Mouse (Mus musculus): ENCODE results near the gene Xbp1. TPM values are rescaled to one million over a fixed set of nuclear protein-coding genes. Genes with fewer than 3 reads are reported as not detected.
"Not testable (repeated sequence)": the region's sequence is repeated elsewhere in the genome, so short reads cannot be mapped to it uniquely, and the experiment has no call there.

Gene Xbp1
- polyA plus RNA-seq, 1 experiment from 2014 or later, result 151 TPM

GRCm38 (mm10) chr11:5499961-5500644, 20.4 kb upstream of the Xbp1 start:
- Histone ChIP-seq H3K4me2 (ENCODE audit: low read depth, low read length) (no peak overlapping the region), H3K9ac (ENCODE audit: low read length) (no peak overlapping the region), H3K27ac (ENCODE audit: low read length) (peak overlapping the region; percentile 57), H3K4me1 (ENCODE audit: control insufficient read depth, insufficient read depth, low read length) (0 out of 2 replicates have a peak, but pooled peaks cover 4% of the 10 kb centered on the region), H3K27me3 (ENCODE audit: control insufficient read depth, insufficient read depth, low read length) (no peaks in the 10 kb centered on the region), H3K36me3 (ENCODE audit: control insufficient read depth, insufficient read depth) (no peaks in the 10 kb centered on the region), H3K4me3 (ENCODE audit: low read length) (no peak overlapping the region), H3K9me3 (replicated peaks; ENCODE audit: control insufficient read depth, low read length) (0 out of 2 replicates have a peak, but pooled peaks cover 2% of the 10 kb centered on the region)
- WGBS, result 71% methylated on average over 11 of the region's 11 CpGs
- 0 out of 2 replicates have a peak, but pooled peaks have one; percentile 28 for ATAC-seq (replicated peaks; ENCODE audit: extremely low read depth, insufficient read depth, low FRiP score)

DNA sequence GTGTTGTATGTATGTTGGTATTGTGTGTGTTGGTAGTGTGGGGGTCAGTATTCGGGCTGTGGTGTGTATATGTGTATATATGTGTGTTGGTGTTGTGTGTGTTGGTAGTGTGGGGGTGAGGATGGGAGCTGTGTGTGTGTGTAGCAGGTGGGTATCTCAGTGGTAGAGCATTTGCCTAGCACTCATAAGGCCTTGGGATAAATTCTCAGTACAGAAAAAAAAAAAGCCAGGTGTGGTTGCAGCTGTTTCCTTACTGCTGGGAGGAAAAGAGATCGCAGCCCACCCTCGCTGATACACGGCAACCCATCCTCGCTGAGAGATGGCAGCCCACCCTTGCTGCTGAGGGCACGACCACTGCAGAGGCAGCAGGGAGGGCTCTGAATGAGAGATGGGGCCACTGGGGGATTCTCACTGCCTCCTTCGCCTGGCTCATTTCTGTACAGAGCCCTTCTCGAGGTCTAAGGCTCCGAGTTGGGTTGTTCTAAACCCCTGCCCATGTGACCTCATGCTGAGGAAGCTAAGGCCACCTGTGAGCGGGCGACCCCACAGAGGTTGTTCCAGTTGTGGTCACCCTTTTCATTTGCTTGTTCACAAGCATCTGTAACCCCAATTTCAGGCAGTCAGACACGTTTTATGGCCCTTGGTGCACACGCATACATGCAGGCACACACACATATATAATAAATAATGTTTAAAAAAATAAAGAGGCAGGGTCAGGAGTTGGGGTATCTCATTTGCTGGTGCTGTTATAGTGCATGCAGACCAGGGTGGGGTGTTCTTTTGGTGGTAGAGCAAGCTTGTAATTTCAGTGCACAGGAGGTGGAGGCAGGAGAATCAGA, 19.3 kb upstream of the Xbp1 start:
- ATAC-seq (replicated peaks; ENCODE audit: extremely low read depth, insufficient read depth, low FRiP score), result 0 out of 2 replicates have a peak, but pooled peaks have one; percentile 20
- WGBS, result 75% methylated on average over 13 of the region's 13 CpGs
- no peaks in the 10 kb centered on the region for H3K27me3 ChIP-seq (ENCODE audit: control insufficient read depth, insufficient read depth, low read length)
- H3K9ac ChIP-seq (ENCODE audit: low read length), result no peak overlapping the region
- no peak overlapping the region for H3K4me3 ChIP-seq (ENCODE audit: low read length)
- peaks cover 7% of the 10 kb centered on the region; the same call in 1 of the 2 replicates for H3K4me1 ChIP-seq (ENCODE audit: control insufficient read depth, insufficient read depth, low read length)
- H3K27ac ChIP-seq (ENCODE audit: low read length), result peak overlapping the region; percentile 1; the same call in 1 of the 2 replicates
- H3K36me3 ChIP-seq (ENCODE audit: control insufficient read depth, insufficient read depth), result no peaks in the 10 kb centered on the region
- 0 out of 2 replicates have a peak, but pooled peaks cover 2% of the 10 kb centered on the region for H3K9me3 ChIP-seq (replicated peaks; ENCODE audit: control insufficient read depth, low read length)
- no peak overlapping the region for H3K4me2 ChIP-seq (ENCODE audit: low read depth, low read length)

GRCm38 (mm10) chr11:5502351-5503051, 18.0 kb upstream of the Xbp1 start:
- Histone ChIP-seq H3K9ac (ENCODE audit: low read length) (no peak overlapping the region), H3K4me1 (ENCODE audit: control insufficient read depth, insufficient read depth, low read length) (peaks cover 7% of the 10 kb centered on the region; the same call in 1 of the 2 replicates), H3K9me3 (replicated peaks; ENCODE audit: control insufficient read depth, low read length) (0 out of 2 replicates have a peak, but pooled peaks cover 2% of the 10 kb centered on the region), H3K27me3 (ENCODE audit: control insufficient read depth, insufficient read depth, low read length) (no peaks in the 10 kb centered on the region), H3K4me2 (ENCODE audit: low read depth, low read length) (no peak overlapping the region), H3K4me3 (ENCODE audit: low read length) (no peak overlapping the region), H3K27ac (ENCODE audit: low read length) (no peak overlapping the region; the same call in 1 of the 2 replicates), H3K36me3 (ENCODE audit: control insufficient read depth, insufficient read depth) (no peaks in the 10 kb centered on the region)
- WGBS, result 79% methylated on average over 10 of the region's 10 CpGs
- no peak for ATAC-seq (replicated peaks; ENCODE audit: extremely low read depth, insufficient read depth, low FRiP score)

DNA sequence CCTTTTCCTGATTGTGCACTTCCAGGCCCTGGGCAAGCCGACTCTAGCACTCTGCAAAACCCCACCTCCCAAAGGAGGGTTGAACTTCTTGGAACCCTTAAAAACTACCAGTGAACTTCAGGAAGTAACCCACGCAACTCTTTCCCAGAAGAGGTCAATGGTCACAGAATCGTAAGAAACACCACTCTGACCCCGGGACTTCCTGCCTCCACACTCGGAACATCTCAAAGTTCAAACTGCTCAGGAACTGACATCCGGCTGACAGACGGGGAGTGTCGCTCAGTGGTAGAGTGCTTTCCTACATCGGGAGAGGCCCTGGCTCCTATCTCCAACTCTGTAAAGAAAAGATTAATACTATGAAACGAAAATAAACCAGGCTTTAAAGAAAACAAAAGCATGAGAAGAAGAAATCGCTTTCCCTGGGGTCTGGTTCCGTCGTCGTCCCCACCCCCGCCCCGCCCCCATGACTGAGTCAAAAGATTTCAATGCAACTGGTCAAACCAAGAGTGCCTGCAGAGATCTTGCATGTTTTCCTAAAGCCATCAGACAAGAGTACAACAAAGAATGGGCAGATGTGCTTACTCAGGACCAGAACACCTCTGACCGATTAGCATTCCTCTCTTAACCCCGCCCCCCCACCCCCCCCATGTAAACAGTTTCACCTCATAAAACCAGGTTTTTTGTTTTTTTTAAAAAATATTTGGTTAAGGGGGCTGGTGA, 14.4 kb upstream of the Xbp1 start:
- Histone ChIP-seq H3K4me1 (ENCODE audit: control insufficient read depth, insufficient read depth, low read length) (peaks cover 6% of the 10 kb centered on the region; the same call in 1 of the 2 replicates), H3K9me3 (replicated peaks; ENCODE audit: control insufficient read depth, low read length) (0 out of 2 replicates have a peak, but pooled peaks cover 2% of the 10 kb centered on the region), H3K4me3 (ENCODE audit: low read length) (peak overlapping the region; percentile 42), H3K9ac (ENCODE audit: low read length) (peak overlapping the region; percentile 47), H3K27ac (ENCODE audit: low read length) (peak overlapping the region; percentile 67), H3K27me3 (ENCODE audit: control insufficient read depth, insufficient read depth, low read length) (no peaks in the 10 kb centered on the region), H3K4me2 (ENCODE audit: low read depth, low read length) (peak overlapping the region; percentile 60), H3K36me3 (ENCODE audit: control insufficient read depth, insufficient read depth) (no peaks in the 10 kb centered on the region)
- ATAC-seq (replicated peaks; ENCODE audit: extremely low read depth, insufficient read depth, low FRiP score), result peak; percentile 74
- 12% methylated on average over 18 of the region's 18 CpGs for WGBS

- no peak; the same call in 1 of the 2 replicates for ATAC-seq (replicated peaks; ENCODE audit: extremely low read depth, insufficient read depth, low FRiP score)
- H3K4me1 ChIP-seq (ENCODE audit: control insufficient read depth, insufficient read depth, low read length), result peaks cover 6% of the 10 kb centered on the region; the same call in 1 of the 2 replicates
- H3K9ac ChIP-seq (ENCODE audit: low read length), result no peak overlapping the region
- H3K27me3 ChIP-seq (ENCODE audit: control insufficient read depth, insufficient read depth, low read length), result no peaks in the 10 kb centered on the region
- H3K4me2 ChIP-seq (ENCODE audit: low read depth, low read length), result no peak overlapping the region
- H3K4me3 ChIP-seq (ENCODE audit: low read length), result no peak overlapping the region
- WGBS, result 69% methylated on average over 8 of the region's 8 CpGs
- no peaks in the 10 kb centered on the region for H3K9me3 ChIP-seq (replicated peaks; ENCODE audit: control insufficient read depth, low read length)
- H3K36me3 ChIP-seq (ENCODE audit: control insufficient read depth, insufficient read depth), result no peaks in the 10 kb centered on the region
- H3K27ac ChIP-seq (ENCODE audit: low read length), result peak overlapping the region; percentile 52
These were observed 11.0 kb upstream of the Xbp1 start for GRCm38 (mm10) chr11:5509215-5510098.

- no peak overlapping the region for H3K9ac ChIP-seq (ENCODE audit: low read length)
- H3K4me3 ChIP-seq (ENCODE audit: low read length), result no peak overlapping the region
- 54% methylated on average over 5 of the region's 5 CpGs for WGBS
- no peak for ATAC-seq (replicated peaks; ENCODE audit: extremely low read depth, insufficient read depth, low FRiP score)
- H3K36me3 ChIP-seq (ENCODE audit: control insufficient read depth, insufficient read depth), result no peaks in the 10 kb centered on the region
- no peaks in the 10 kb centered on the region for H3K27me3 ChIP-seq (ENCODE audit: control insufficient read depth, insufficient read depth, low read length)
- H3K4me2 ChIP-seq (ENCODE audit: low read depth, low read length), result no peak overlapping the region
- H3K9me3 ChIP-seq (replicated peaks; ENCODE audit: control insufficient read depth, low read length), result no peaks in the 10 kb centered on the region
- peak overlapping the region; percentile 52 for H3K27ac ChIP-seq (ENCODE audit: low read length)
- H3K4me1 ChIP-seq (ENCODE audit: control insufficient read depth, insufficient read depth, low read length), result peaks cover 6% of the 10 kb centered on the region; the same call in 1 of the 2 replicates
These were observed 10.4 kb upstream of the Xbp1 start for GRCm38 (mm10) chr11:5510099-5510391.

DNA sequence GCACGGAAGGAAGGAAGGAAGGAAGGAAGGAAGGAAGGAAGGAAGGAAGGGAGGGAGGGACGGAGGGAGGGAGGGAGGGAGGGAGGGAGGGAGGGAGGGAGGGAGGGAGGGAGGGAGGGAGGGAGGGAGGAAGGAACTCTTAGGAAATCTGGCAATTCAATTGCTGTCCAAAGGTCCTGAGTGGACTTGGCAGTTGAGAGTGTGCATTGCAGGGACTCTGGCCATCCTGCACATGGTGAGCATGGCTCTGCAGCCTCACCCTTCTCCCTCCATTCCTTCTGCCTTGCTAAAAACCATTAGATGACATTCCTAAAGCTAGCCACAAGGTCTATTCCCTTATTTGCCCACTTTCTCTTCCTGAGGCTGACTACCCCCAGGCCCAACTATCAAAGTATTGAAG, 9.8 kb upstream of the Xbp1 start:
- not testable (repeated sequence) for H3K4me2 ChIP-seq (ENCODE audit: low read depth, low read length); H3K4me1 ChIP-seq (ENCODE audit: control insufficient read depth, insufficient read depth, low read length); ATAC-seq (replicated peaks; ENCODE audit: extremely low read depth, insufficient read depth, low FRiP score); H3K36me3 ChIP-seq (ENCODE audit: control insufficient read depth, insufficient read depth); H3K9me3 ChIP-seq (replicated peaks; ENCODE audit: control insufficient read depth, low read length); H3K27ac ChIP-seq (ENCODE audit: low read length); H3K9ac ChIP-seq (ENCODE audit: low read length); H3K27me3 ChIP-seq (ENCODE audit: control insufficient read depth, insufficient read depth, low read length); H3K4me3 ChIP-seq (ENCODE audit: low read length)
- WGBS, result no CpG with 5 or more reads among the region's 2 CpGs
